Mouse (Mus musculus) granulocyte monocyte progenitor cell, adult 5-6 weeks (primary cell): ENCODE results near the gene Rgl1. TPM values are rescaled to one million over a fixed set of nuclear protein-coding genes. Genes with fewer than 3 reads are reported as not detected.
A peak's percentile ranks its signal among the peaks of the same experiment; 100 is the strongest.
"Not testable (repeated sequence)": the region's sequence is repeated elsewhere in the genome, so short reads cannot be mapped to it uniquely, and the experiment has no call there.

Source experiments
- ATAC-seq: replicated peaks from 2 replicates; pipeline ENCODE4 v1.8.0; 2016; ENCODE audit warnings: mild to moderate bottlenecking, moderate TSS enrichment, inconsistent platforms; ENCODE audit not compliant: poor library complexity, severe bottlenecking
- total RNA-seq, 2 experiments: library from RNA; stranded (forward) in 1 of 2; stranded (reverse) in 1 of 2; fragments of 200-712, 200-1000 nt in 1 of 2; fragments of >200 nt in 1 of 2; fragmentation: Nextera tagmentation in 1 of 2; gene quantifications; 2 replicates each; pipeline ENCODE4 v1.2.3; 2014 to 2017

Rgl1 gene
- total RNA-seq, 2 experiments from 2014 or later: 0.46 to 3.3 TPM

- ATAC-seq: peak; percentile 89
Observed at GRCm38 (mm10) chr1:152786953-152787352, 20.8 kb upstream of the Rgl1 start.

- ATAC-seq: not testable (repeated sequence)
Observed at GRCm38 (mm10) chr1:152785446-152785845, 19.3 kb upstream of the Rgl1 start.

- ATAC-seq: no peak
Observed at GRCm38 (mm10) chr1:152784620-152785019, 18.5 kb upstream of the Rgl1 start.

- ATAC-seq: peak; percentile 70
Observed at GRCm38 (mm10) chr1:152779071-152779737, 13.1 kb upstream of the Rgl1 start.

GRCm38 (mm10) chr1:152774601-152775000, 8.4 kb upstream of the Rgl1 start:
- peak; percentile 93 for ATAC-seq

- ATAC-seq: no peak
Observed at GRCm38 (mm10) chr1:152771016-152771415, 4.9 kb upstream of the Rgl1 start.

- ATAC-seq: peak; percentile 72
Observed at GRCm38 (mm10) chr1:152767749-152768488, 1.8 kb upstream of the Rgl1 start.

GRCm38 (mm10) chr1:152766804-152767748, 925 bp upstream of the Rgl1 start:
- ATAC-seq: no peak

GRCm38 (mm10) chr1:152761791-152762190, 4.4 kb downstream of the Rgl1 start:
- ATAC-seq: peak; percentile 47

- no peak for ATAC-seq
Observed at GRCm38 (mm10) chr1:152750312-152750965, 15.7 kb downstream of the Rgl1 start, which contains the start of gene Apobec4. Gene Apobec4 (plus strand): TSS chr1:152750551.

- 0 out of 2 replicates have a peak, but pooled peaks have one; percentile 12 for ATAC-seq
Observed at GRCm38 (mm10) chr1:152749276-152749675, 16.9 kb downstream of the Rgl1 start.

- peak; percentile 66 for ATAC-seq
Observed at GRCm38 (mm10) chr1:152746426-152746825, 19.7 kb downstream of the Rgl1 start.

GRCm38 (mm10) chr1:152743095-152743826, 22.9 kb downstream of the Rgl1 start:
- ATAC-seq: no peak

- ATAC-seq: no peak
Observed at GRCm38 (mm10) chr1:152739374-152739773, 26.8 kb downstream of the Rgl1 start.

GRCm38 (mm10) chr1:152738793-152739192, 27.4 kb downstream of the Rgl1 start:
- ATAC-seq: no peak

- ATAC-seq: no peak
Observed at GRCm38 (mm10) chr1:152727604-152728236, 38.4 kb downstream of the Rgl1 start.

GRCm38 (mm10) chr1:152726095-152726494, 40.1 kb downstream of the Rgl1 start:
- ATAC-seq: no peak

GRCm38 (mm10) chr1:152724286-152724685, 41.9 kb downstream of the Rgl1 start:
- peak; percentile 62 for ATAC-seq
